Mouse (Mus musculus) urinary bladder, adult 18-20 months (tissue): ENCODE measurements around the gene Mrpl2.

ENCODE experiments used
- DNase-seq, 2 experiments: peaks; one replicate each; pipeline ENCODE4 v3.0.0; 2022; ENCODE audit warnings: low spot score in 2 of 2, mixed read lengths in 2 of 2

Mrpl2 gene

GRCm38 (mm10) chr17:46667712-46668111, 21.7 kb downstream of the Mrpl2 start:
- no peak for DNase-seq

- DNase-seq: no peak
Observed at GRCm38 (mm10) chr17:46669911-46670310, 23.9 kb downstream of the Mrpl2 start.

DNA sequence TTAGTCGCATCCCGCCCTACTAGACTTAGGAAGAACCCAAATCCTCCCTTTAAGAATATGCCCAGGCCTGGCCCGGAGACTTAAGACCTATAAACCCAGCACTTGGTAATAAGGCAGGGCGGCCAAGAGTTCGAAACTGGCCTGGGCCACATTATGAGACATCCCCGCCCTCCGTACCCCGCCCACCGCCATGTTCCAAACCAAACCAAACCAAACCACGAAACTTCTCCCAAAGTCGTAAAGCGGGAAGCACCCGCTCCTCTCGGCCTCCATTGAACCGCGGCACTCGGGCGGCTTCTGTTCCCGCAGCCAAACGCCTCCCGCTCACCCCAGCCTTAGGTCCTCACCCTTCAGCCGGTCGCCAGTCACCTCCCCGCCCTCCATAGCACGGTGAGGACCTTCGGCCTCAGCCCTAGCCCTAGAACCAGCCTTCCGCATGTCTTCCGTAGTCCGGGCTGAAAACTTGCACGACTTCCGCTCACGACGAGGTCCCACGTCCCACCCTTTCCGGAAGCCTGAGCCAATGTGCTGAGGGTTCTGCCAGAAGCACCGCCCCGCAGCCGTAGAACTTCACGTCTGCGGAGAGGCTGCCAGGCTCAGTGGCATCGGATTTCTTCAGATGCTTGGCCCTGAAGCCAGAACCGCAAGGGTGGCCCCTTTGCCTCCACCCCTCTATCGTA, 28.0 kb downstream of the Mrpl2 start, which contains the start of gene Rrp36:
Rrp36 (minus strand) TSS at position 503 of the 680 bp plus-strand sequence.
- DNase-seq: peak; percentile 76 to 89

GRCm38 (mm10) chr17:46674530-46675283, 28.7 kb downstream of the Mrpl2 start:
- no peak for DNase-seq

DNA sequence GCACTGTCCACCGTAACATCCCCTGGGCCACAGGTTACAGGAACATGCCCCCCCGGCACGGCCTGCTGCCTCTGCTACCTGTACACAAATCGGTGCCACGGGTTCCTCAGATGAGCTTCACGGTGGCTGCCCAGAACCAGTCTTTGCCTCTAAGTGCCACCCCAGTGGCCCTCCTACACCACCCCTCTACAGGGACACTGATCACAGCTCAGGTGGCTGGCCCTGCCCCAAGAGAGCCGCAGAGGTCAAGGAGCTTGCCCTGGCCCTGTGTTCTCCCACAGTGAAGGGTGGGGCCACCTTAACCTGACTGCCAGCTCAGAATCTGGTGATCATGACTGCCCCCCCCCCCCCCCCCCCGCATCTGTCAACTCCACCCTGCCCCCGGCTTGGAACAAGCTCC, 32.4 kb downstream of the Mrpl2 start, which contains the start of gene Mea1:
Mea1 (plus strand) TSS at position 378 of the 400 bp plus-strand sequence.
- no peak for DNase-seq

GRCm38 (mm10) chr17:46678911-46679310, 32.9 kb downstream of the Mrpl2 start:
- DNase-seq: no peak

DNA sequence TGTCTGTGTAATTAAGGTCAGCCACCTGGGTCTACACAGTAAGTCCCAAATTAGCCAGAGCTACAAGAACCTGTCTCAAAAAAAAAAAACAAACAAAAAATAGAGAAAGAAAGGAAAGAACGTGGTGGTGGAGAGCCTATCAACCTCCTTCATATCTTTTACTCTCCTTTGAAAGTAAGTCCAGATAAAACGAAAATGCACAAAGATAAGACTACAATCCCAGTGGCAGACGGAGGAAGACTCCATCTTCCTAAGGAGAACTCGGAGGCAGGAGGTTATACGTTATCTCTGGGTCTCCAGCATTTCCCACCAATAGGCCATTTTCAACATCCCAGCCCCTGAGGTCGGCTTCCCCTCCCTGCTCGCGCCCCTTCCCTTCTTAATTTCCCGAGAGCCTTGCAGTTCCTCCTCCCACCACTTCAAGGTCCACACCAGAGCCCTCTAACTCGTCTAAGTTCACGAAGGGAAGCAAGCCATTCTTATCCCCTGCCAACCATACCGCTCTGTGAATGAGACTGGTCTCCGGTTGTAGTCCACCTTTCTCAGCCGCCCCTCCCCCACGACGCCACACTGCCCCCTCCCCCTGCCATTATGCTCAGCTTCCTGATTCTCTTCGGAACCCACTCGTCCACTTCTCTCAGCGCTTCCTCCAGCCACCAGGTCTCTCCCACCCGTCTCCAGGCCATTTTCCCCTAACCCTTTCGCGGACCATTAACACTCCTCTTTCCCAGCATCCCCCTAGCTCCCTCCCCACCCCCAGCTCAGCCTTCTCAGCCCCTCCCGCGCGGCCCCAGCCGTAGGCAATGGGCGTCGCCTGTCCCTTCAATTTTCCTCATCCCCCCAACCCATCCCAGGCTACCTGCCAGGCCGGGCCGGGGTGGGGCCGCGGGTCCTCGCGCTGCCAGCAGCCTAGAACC, 34.1 kb downstream of the Mrpl2 start:
- DNase-seq: no peak

- peak; percentile 88 to 96 for DNase-seq
Observed at GRCm38 (mm10) chr17:46680760-46681373, 34.8 kb downstream of the Mrpl2 start, which contains the start of gene Klhdc3. Gene Klhdc3, minus strand, starts transcription at chr17:46680914.

GRCm38 (mm10) chr17:46681466-46682118, 35.6 kb downstream of the Mrpl2 start:
- no peak for DNase-seq

GRCm38 (mm10) chr17:46682654-46683389, 36.8 kb downstream of the Mrpl2 start:
- DNase-seq: no peak

- DNase-seq: no peak
Observed at GRCm38 (mm10) chr17:46685913-46686312, 39.9 kb downstream of the Mrpl2 start.

- no peak for DNase-seq
Observed at GRCm38 (mm10) chr17:46690665-46691064, 44.6 kb downstream of the Mrpl2 start.

GRCm38 (mm10) chr17:46691390-46691789, 45.4 kb downstream of the Mrpl2 start:
- DNase-seq: no peak

- no peak for DNase-seq
Observed at GRCm38 (mm10) chr17:46694517-46695063, 48.6 kb downstream of the Mrpl2 start.

DNA sequence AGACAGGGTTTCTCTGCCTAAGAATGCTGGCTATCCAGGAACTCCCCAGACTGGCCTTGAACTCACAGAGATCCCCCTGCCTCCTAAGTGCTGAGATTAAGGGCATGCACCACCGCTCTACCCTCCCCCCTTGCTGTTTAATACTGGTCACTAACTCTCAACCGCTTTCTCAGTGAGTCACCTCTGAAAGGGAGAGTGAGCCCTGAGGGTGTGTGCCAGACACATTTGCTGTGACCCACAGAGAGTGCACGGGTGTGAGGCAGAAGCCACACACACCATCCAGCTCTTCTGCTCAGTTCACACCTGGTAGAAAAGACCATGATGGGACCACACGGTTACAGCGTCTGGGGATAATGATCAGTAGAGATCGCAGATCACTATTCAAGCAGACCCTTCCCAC, 52.5 kb downstream of the Mrpl2 start:
- DNase-seq: no peak

GRCm38 (mm10) chr17:46699245-46699644, 53.2 kb downstream of the Mrpl2 start:
- DNase-seq: no peak
